Mouse (Mus musculus) left cerebral cortex, postnatal 25 days (tissue): ENCODE measurements at regions not wholly inside any gene's neighbourhood (a gene's known extent, or its start where the extent isn't known, plus 50 kb on each side); places are given as distances from the start of the nearest gene placed in this dataset.
A peak's percentile ranks its signal among the peaks of the same experiment; 100 is the strongest.

ENCODE experiments used
- DNase-seq, 2 experiments: peaks; one replicate each; pipeline ENCODE4 v3.0.0; 2022; ENCODE audit warnings: low spot score in 2 of 2, mixed read lengths in 1 of 2
- intact Hi-C: fragments of 180-260 bp; cut with DNase I; formaldehyde crosslinking; loops from one replicate; pipeline ENCODE4 v1.15.1; 2025

GRCm38 (mm10) chr10:117934797-117935196 is 89.0 kb upstream of the Rap1b start:
- intact Hi-C loops = no loop called here
- no peak for DNase-seq

GRCm38 (mm10) chr10:117938717-117939116 is 92.9 kb upstream of the Rap1b start:
- DNase-seq = no peak
- intact Hi-C loops = no loop called here

GRCm38 (mm10) chr10:117940441-117941265 is 94.8 kb upstream of the Rap1b start:
- intact Hi-C loops = no loop called here
- DNase-seq = peak in 1 of 2 experiments; percentile 4

- intact Hi-C loops = no loop called here
- no peak for DNase-seq
Observed at GRCm38 (mm10) chr10:117941266-117941651, 95.4 kb upstream of the Rap1b start.

- DNase-seq = no peak
- intact Hi-C loops = no loop called here
Observed at GRCm38 (mm10) chr10:117943702-117944307, 98.0 kb upstream of the Rap1b start.

GRCm38 (mm10) chr10:117947191-117947590 is 101.4 kb upstream of the Rap1b start:
- intact Hi-C loops = no loop called here
- DNase-seq = no peak

GRCm38 (mm10) chr10:117947911-117948310 is 102.1 kb upstream of the Rap1b start:
- no peak for DNase-seq
- intact Hi-C loops = no loop called here

- intact Hi-C loops = no loop called here
Observed at GRCm38 (mm10) chr10:117952116-117953025, 106.5 kb upstream of the Rap1b start.

GRCm38 (mm10) chr10:117953026-117953711 is 107.3 kb upstream of the Rap1b start:
- no peak for DNase-seq
- intact Hi-C loops = no loop called here

More at GRCm38 (mm10) chr10:117952116-117953025, 106.5 kb upstream of the Rap1b start:
- no peak for DNase-seq

- intact Hi-C loops = no loop called here
- no peak for DNase-seq
Observed at GRCm38 (mm10) chr10:117956174-117956950, 110.5 kb upstream of the Rap1b start.

- intact Hi-C loops = no loop called here
- DNase-seq = no peak
Observed at GRCm38 (mm10) chr10:117974706-117975105, 128.9 kb upstream of the Rap1b start.

GRCm38 (mm10) chr10:117975467-117975866 is 129.6 kb upstream of the Rap1b start:
- intact Hi-C loops = no loop called here
- no peak for DNase-seq

- intact Hi-C loops = no loop called here
Observed at GRCm38 (mm10) chr10:117979091-117979490, 133.3 kb upstream of the Rap1b start.

GRCm38 (mm10) chr10:117982611-117983210 is 136.9 kb upstream of the Rap1b start:
- intact Hi-C loops = loop anchor here (5.0 kb wide), 2 partner anchors 75 to 120 kb away; no protein-coding TSS in a partner anchor
- DNase-seq = peak; percentile 11 to 28

More at GRCm38 (mm10) chr10:117979091-117979490, 133.3 kb upstream of the Rap1b start:
- DNase-seq = no peak

- no peak for DNase-seq
- intact Hi-C loops = loop anchor here (5.0 kb wide), 2 partner anchors 76 to 119 kb away; no protein-coding TSS in a partner anchor
Observed at GRCm38 (mm10) chr10:117983271-117983670, 137.4 kb upstream of the Rap1b start.

GRCm38 (mm10) chr10:117984784-117985602 is 139.2 kb upstream of the Rap1b start:
- intact Hi-C loops = loop anchor here (5.0 kb wide), 3 partner anchors 78 to 138 kb away; partner anchors contain the start of gene Rap1b
- peak; percentile 14 to 79 for DNase-seq

- DNase-seq = peak in 1 of 2 experiments; percentile 64
- intact Hi-C loops = loop anchor here (5.0 kb wide), 1 partner anchor 140 kb away; the partner anchor contains the start of gene Rap1b
Observed at GRCm38 (mm10) chr10:117987620-117988019, 141.8 kb upstream of the Rap1b start.
